Mouse (Mus musculus): Measurements from ENCODE around the gene Tmed4.

GRCm38 (mm10) chr11:6256490-6257072, 18.1 kb downstream of the Tmed4 start:
- TF ChIP-seq EP300 (IDR thresholded peaks at IDR 0.05; ENCODE audit: insufficient read depth, low read depth, low read length) (no peak), CTCF (IDR thresholded peaks at IDR 0.05; ENCODE audit: low read depth, low read length) (no peak)

All from ES-Bruce4 (cell line).